Mouse (Mus musculus) thymus, postnatal 25 days (tissue): ENCODE data around the gene Lingo1.

ENCODE experiments used
- DNase-seq: peaks from one replicate; pipeline ENCODE4 v3.0.0; 2022

The Lingo1 gene

DNA sequence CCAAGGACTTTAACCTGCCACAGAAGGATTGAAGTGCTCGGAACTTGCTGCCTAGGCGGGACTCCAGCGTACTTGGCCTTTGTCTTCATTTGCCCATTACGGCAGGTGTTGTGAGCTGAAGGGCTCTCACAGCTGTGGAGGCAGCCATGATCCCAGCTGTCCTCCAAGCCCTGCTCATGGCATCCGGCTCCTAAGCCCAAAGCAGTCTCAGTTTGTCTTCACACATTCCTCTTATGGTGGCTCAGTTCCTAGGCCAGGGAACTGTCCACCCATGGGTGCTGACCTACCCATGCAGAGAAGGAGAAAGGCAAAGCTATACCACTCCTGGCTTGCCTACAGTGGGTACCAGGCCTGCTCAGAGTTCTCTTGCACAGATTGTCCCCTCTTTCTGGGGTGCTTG is 132.1 kb downstream of the Lingo1 start:
- DNase-seq, result no peak

DNA sequence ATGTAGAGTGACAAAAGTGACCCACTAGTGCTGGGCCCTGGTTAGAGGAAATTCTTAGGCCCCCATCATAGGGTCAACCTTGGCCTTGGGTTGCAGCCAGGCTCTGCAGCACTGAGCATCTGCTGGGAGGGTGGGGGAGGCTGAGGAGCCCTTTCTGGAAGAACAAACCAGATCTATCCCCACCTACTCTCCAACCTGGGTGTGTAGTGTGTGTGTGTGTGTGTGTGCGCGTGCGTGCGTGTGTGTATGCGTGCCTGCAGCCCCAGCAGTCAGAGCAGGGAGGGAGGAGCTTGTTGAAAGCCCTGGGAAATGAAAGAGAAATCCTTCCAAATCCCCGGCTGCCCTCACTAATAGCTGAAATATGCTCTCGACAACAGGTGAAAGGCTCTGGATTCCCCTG is 133.3 kb downstream of the Lingo1 start:
- no peak for DNase-seq

GRCm38 (mm10) chr9:56662405-56662804 is 133.9 kb downstream of the Lingo1 start:
- no peak for DNase-seq

- DNase-seq, result no peak
Observed at GRCm38 (mm10) chr9:56661217-56661840, 134.9 kb downstream of the Lingo1 start.

- no peak for DNase-seq
Observed at GRCm38 (mm10) chr9:56658580-56658979, 137.7 kb downstream of the Lingo1 start.

DNA sequence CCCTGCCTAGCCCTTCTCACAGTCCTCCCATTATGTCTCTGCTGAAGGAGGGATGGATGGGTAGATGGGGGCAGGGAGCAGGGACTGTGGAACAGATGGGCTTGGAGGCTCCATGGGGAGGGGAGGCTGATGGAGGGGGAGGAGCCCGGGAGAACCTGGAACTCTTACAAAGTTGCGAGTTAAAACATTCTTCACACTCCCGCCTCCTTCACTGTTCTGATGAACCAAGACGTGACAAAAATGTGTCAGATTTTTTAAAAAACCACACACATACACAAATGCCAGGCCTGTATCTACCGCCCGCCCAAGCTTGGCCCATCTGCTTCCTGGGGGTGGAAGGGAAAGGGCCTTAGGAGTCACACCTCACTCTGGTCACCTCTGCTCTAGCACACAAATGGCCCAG is 138.3 kb downstream of the Lingo1 start:
- no peak for DNase-seq

DNA sequence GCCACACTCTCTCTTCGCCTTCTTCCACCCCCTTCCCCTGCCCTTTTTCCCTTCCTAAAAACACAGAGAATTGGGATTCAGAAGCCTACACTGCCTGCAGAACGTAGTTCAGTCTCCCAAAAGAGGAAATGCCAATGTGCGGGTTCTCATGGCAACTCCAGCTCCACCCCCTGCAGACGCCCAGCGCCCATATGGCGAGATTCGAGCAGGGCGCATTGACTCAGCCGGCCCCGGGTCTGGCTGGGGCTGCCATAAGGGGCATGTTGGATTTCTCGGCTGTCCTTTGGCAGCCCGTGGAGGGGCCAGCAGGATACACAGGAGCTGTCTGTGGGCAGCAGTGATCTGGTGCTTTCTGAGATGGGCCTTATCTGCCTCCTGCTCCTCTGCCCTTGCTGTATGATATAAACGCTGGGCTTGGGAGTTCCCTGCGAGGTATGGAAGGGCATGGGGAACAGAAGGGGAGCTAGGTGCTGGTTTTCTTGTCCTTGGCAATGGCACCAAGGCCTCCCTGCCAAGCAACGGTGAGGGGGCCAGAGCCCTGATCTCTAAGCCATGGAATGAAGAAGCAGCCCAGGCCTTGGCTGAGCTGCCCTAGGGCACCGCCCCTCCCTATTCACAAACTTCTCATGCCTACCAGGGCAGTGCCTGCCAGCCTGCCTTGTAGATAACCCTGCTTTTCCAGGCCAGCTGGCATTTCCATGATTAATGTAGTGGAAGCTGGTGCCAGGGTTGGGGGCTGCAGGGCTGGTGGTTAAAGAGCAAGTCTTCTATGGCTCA is 139.3 kb downstream of the Lingo1 start:
- no peak for DNase-seq

- DNase-seq, result no peak
Observed at GRCm38 (mm10) chr9:56655167-56655566, 141.1 kb downstream of the Lingo1 start.

DNA sequence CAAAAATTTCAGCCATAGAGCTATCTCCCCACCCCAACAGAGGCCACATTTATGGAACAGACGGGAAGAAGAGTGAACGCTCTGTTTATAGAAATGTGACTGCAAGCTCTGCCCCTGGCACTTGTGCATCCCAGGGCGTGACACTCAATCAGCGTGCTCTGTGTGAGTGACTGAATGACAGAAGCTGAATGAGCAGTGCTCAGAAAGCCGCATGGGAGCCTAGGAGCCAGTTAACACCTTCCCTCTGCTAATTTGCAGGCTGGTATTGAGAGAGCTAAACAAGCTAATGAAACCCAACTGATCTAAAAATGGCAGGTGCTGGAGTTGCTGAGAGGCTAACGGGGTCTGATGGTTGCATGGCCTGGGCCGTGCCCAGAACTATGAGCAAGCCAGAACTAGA is 143.7 kb downstream of the Lingo1 start:
- no peak for DNase-seq

GRCm38 (mm10) chr9:56651586-56651985 is 144.7 kb downstream of the Lingo1 start:
- no peak for DNase-seq

DNA sequence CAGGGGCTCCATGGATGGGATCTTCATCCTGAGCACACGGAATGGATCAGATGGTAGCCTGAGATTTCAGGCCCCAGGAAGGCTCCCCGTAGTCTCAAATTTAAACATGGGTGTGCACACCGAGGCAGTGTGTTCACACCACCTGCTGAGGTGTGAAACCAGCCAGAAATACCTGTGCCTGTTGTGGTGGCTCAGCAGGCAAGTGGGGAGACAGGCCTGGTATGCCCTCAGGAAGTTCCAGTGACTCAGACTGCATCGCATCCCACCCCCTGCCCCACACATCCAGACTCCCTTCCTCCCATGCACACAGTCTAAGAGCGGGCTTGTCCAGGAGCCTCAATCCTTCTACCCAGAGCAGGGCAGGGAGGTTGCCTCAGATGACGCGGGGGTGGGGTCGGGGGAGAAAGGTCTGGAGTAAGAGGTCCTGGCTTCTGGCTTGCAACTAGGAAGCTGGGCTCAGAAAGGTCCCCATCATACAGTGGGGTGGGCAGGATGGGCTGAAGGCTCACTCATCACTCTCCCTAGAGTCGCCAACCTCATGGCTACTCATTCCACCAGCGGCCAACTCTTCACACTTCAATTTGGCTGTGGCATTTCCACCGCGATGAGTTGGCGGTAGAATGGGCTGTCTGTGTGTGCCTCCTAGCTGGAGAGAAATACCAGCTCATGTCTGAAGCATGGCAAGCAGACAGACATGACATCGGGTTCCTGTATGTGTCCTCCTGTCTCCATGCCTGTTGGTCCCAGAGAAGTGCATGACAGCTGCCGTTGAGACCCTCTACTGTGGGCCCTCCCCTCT is 149.8 kb downstream of the Lingo1 start:
- DNase-seq, result no peak

DNA sequence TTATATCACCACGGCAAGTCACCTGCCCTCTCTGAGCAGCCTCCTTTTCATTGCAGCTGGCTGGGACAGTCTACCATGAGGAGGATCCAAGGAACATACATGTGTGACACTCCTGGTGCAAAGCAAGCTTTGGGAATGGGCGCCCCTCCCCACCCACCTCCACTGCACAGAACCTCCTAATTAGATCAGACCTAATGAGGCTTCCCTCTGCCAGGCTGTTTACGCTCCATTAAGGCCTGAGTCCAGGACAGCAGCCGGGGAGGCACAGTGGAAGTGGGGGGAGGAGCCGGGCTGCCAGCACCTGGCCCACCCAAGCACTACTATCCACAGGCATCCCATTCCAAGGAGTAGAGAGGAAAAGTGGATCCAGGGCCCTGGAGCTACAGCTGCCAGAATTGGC is 152.8 kb downstream of the Lingo1 start:
- no peak for DNase-seq

- DNase-seq, result peak; percentile 36
Observed at GRCm38 (mm10) chr9:56638226-56638905, 157.9 kb downstream of the Lingo1 start.

- no peak for DNase-seq
Observed at GRCm38 (mm10) chr9:56637403-56637857, 158.8 kb downstream of the Lingo1 start.

GRCm38 (mm10) chr9:56636766-56637402 is 159.4 kb downstream of the Lingo1 start:
- DNase-seq, result no peak

DNA sequence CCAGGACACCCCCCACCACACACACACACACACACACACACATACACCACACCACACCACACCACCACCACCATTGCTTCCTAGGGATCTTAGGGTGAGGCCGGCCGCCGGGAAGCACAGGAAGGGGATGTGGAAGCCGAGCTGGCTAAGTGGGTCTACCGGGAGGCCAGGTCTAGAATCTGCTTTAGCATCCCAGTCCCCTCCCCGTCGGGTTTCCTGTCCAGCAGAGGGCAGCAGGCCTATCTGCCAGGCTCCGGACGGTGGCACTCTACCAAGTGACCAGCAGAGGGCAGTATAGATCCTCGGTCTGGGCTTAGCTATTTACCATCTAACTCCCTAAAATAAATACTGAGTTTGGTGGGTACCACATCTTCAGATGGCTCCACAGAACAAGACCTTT is 160.1 kb downstream of the Lingo1 start:
- peak; percentile 79 for DNase-seq

DNA sequence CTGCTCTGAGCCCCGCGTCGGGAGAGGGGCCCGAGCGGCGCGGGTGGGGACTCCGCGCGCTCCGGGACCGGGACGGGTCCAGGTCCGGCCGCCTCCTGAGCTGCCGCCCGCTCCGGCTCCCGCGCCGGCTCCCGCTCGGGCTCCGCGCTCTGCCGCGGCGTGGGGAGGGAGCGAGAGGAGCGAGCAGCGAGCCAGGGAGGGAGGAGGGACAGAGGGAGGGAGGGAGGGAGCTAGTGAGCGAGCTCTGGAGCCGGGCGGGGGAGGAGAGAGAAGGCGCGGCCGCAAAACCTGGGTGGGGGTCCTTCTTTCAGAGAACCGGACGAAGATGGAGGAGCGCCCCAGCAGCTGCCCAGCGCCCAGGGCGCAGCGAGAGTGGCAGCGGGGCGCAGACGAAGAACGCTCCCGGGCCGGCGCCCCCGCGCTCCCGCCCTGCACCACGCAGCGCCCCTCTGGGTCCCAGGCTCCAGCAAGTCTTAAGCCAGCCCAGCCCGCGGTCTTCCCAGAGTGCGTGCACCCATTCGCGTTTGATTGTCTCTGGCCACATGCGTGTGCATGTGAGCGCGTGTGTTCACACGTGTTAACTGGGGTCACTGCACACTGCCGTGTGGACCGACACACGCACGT is 160.7 kb downstream of the Lingo1 start:
- DNase-seq, result no peak

DNA sequence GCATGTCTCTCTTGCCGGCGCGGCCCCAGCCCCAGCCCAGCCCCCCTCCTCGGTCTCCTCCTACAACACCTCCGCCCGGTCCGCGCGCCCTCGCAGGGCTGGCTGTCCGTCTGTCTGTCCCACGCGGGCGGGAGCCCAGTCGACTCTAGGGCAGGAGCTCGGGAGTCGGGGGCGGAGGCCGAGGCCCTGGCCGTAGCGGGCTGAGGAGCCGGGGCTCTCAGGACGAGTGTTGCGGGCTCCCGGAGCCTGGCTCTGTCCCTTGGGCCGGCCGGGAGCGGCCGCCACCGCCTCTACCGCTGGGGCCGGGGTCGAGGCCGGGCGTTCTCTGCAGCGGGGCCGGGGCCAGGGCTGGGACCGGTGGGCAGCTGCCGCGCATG is 161.2 kb downstream of the Lingo1 start:
- DNase-seq, result no peak

- no peak for DNase-seq
Observed at GRCm38 (mm10) chr9:56634406-56635120, 161.7 kb downstream of the Lingo1 start.

DNA sequence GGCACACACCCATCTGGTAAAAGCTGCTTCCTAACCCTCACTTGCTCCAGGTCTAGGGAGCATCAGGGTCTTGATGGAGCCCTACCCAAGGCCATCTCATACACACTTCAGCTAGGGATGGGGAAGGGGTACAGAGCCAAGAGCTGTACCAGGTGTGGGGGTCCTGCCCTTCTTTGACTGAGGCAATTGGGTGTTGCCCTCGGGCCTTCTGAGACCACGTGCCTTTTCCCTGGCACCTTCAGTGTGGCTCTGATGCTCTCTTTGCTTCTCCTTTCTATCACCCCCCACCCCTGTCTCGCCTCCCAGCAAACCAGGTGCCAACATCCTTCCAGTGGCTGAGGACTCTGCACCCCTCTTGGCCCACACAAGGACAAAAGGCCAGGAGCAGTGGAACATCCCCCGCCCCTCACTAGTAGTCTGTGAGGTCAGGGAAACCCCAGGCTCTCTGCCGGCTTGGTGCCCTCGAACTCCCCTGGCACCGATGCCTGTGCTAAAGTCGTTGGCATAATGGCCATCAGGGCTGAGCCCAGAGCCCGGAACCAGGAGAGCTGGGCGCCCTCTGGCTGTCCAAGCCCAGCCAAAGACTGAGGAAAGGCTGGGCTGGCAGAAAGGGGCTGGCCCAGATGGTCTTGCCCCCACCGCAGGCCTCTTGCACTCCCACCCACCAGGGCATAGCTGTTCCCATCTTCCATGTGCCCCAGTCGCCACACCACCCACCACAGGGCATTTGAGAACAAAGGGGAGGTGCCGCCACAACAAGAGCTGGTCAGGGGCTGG is 162.6 kb downstream of the Lingo1 start:
- DNase-seq, result no peak

GRCm38 (mm10) chr9:56630945-56631344 is 165.3 kb downstream of the Lingo1 start:
- no peak for DNase-seq
